Mouse (Mus musculus): ENCODE results near the gene Pthlh. TPM values are rescaled to one million over a fixed set of nuclear protein-coding genes. Genes with fewer than 3 reads are reported as not detected.

Gene Pthlh
- total RNA-seq, 2 experiments from 2014 or later, result not detected

Other genes starting within 250 kb of the Pthlh start
- gene Rep15, start 231.6 kb downstream of the Pthlh start, total RNA-seq (2015), result 0.09 and 0.11 TPM in 2 replicates
- not detected in 2 replicates for gene Rep15, start 231.6 kb downstream of the Pthlh start, total RNA-seq (2017)
- gene Mrps35, start 221.4 kb downstream of the Pthlh start, total RNA-seq (2015), result 46.9 and 61.2 TPM in 2 replicates
- 30.7 and 73.0 TPM in 2 replicates for gene Mrps35, start 221.4 kb downstream of the Pthlh start, total RNA-seq (2017)
- not detected in 2 replicates for gene Mansc4, start 177.2 kb downstream of the Pthlh start, total RNA-seq (2015)
- not detected in 2 replicates for gene Mansc4, start 177.2 kb downstream of the Pthlh start, total RNA-seq (2017)
- gene Klhl42, start 172.8 kb downstream of the Pthlh start, total RNA-seq (2015), result 3.7 and 4.1 TPM in 2 replicates
- 5.0 TPM in 2 replicates for gene Klhl42, start 172.8 kb downstream of the Pthlh start, total RNA-seq (2017)
- 1.9 and 4.4 TPM in 2 replicates for gene Ccdc91, start 211.6 kb upstream of the Pthlh start, total RNA-seq (2015)
- gene Ccdc91, start 211.6 kb upstream of the Pthlh start, total RNA-seq (2017), result 19.2 and 19.5 TPM in 2 replicates

Data from megakaryocyte, adult 5-6 weeks (primary cell).